ENCODE assay signal across 23 mouse cellular contexts in genomic region chr5:147300917-147301780, GRCm38 (mm10). TPM values are rescaled to one million over a fixed set of nuclear protein-coding genes. Genes with fewer than 3 reads are reported as not detected.
DNase-seq lines count a peak whose midpoint lies in the region; ATAC-seq and TF ChIP-seq lines count a peak whose summit lies in the region.
"Had no signal": no experiment of that assay in that cellular context is flagged by ENCODE, and none has a peak within 500 bp of the region (broad histone marks: within the 10 kb centered on the region; RNA-seq: fewer than 3 reads in every experiment).

No protein-coding gene starts in this region.

- peaks cover 34% of the 10 kb centered on the region for H3K4me1 ChIP-seq in heart, embryonic 13.5 days
- peaks cover 24% of the 10 kb centered on the region for H3K4me1 ChIP-seq in stomach, embryonic 15.5 days
- no peaks in the 10 kb centered on the region for H3K4me1 ChIP-seq in stomach, postnatal 0 days (replicated peaks; ENCODE audit: control insufficient read depth, insufficient read depth)
- H3K4me1 ChIP-seq in limb, embryonic 10.5 days: peaks cover 50% of the 10 kb centered on the region

- intact Hi-C loops in left cerebral cortex, postnatal 14 days (cut with DNase I): no loop called here

- H3K9me3 ChIP-seq in heart, embryonic 13.5 days: no peaks in the 10 kb centered on the region
- no peaks in the 10 kb centered on the region for H3K9me3 ChIP-seq in stomach, embryonic 15.5 days
- no peaks in the 10 kb centered on the region for H3K9me3 ChIP-seq in stomach, postnatal 0 days (ENCODE audit: control insufficient read depth, low read length)
- no peaks in the 10 kb centered on the region for H3K9me3 ChIP-seq in limb, embryonic 10.5 days (replicated peaks)
- H3K9me3 ChIP-seq: embryonic facial prominence, embryonic 12.5 days; lung, embryonic 15.5 days; midbrain, embryonic 13.5 days had no signal

- DNase-seq in heart, adult 9 months (ENCODE audit: low spot score in 2 of 2): no peak
- DNase-seq in stomach, postnatal 0 days (ENCODE audit: low spot score): no peak
- DNase-seq in limb, embryonic 10.5 days (ENCODE audit: low spot score): peak; percentile 65
- no peak for DNase-seq in urinary bladder, postnatal 14 days (ENCODE audit: low spot score)
- DNase-seq in left cerebral cortex, postnatal 14 days (ENCODE audit: low spot score in 2 of 2): no peak
- DNase-seq: cerebellum, adult 9-11 months; gastrocnemius, postnatal 10 days; kidney, adult 18-20 months; kidney, postnatal 14 days; spleen, adult 18-20 months had no signal

- no peak overlapping the region for H3K4me2 ChIP-seq in heart, embryonic 13.5 days
- no peak overlapping the region for H3K4me2 ChIP-seq in stomach, embryonic 15.5 days
- H3K4me2 ChIP-seq in stomach, postnatal 0 days (replicated peaks; ENCODE audit: low read depth): no peak overlapping the region
- H3K4me2 ChIP-seq: embryonic facial prominence, embryonic 12.5 days; lung, embryonic 15.5 days; midbrain, embryonic 13.5 days had no signal

- no peak overlapping the region for H3K9ac ChIP-seq in heart, embryonic 13.5 days
- no peak overlapping the region for H3K9ac ChIP-seq in stomach, embryonic 15.5 days
- no peak overlapping the region for H3K9ac ChIP-seq in stomach, postnatal 0 days (ENCODE audit: low read length)
- H3K9ac ChIP-seq: embryonic facial prominence, embryonic 12.5 days; lung, embryonic 15.5 days; midbrain, embryonic 13.5 days had no signal

- 2% methylated on average over 21 of the region's 21 CpGs for WGBS in heart, embryonic 13.5 days
- 5% methylated on average over 21 of the region's 21 CpGs for WGBS in stomach, embryonic 15.5 days
- 6% methylated on average over 21 of the region's 21 CpGs for whole genome bisulfite sequencing in stomach, postnatal 0 days
- WGBS in limb, embryonic 10.5 days: 6% methylated on average over 21 of the region's 21 CpGs

- H3K27me3 ChIP-seq in heart, embryonic 13.5 days (replicated peaks): peaks cover 99% of the 10 kb centered on the region
- H3K27me3 ChIP-seq in stomach, embryonic 15.5 days (replicated peaks): peaks cover 82% of the 10 kb centered on the region
- peaks cover 34% of the 10 kb centered on the region for H3K27me3 ChIP-seq in stomach, postnatal 0 days (ENCODE audit: control insufficient read depth, insufficient read depth, low read length)
- H3K27me3 ChIP-seq in limb, embryonic 10.5 days (ENCODE audit: low read depth, poor library complexity, severe bottlenecking): peaks cover 97% of the 10 kb centered on the region

- no peak for TF ChIP-seq EP300 in stomach, postnatal 0 days (optimal IDR thresholded peaks at IDR 0.05)

- H3K4me3 ChIP-seq in heart, embryonic 13.5 days: 0 out of 2 replicates have a peak overlapping the region, but pooled peaks have one; percentile 0
- 0 out of 2 replicates have a peak overlapping the region, but pooled peaks have one; percentile 0 for H3K4me3 ChIP-seq in stomach, embryonic 15.5 days (replicated peaks)
- no peak overlapping the region for H3K4me3 ChIP-seq in stomach, postnatal 0 days (ENCODE audit: low read depth, low read length)
- peak overlapping the region; percentile 23 for H3K4me3 ChIP-seq in limb, embryonic 10.5 days
- H3K4me3 ChIP-seq: embryonic facial prominence, embryonic 12.5 days; left cerebral cortex, adult 2 months; lung, embryonic 15.5 days; midbrain, embryonic 13.5 days had no signal

- H3K36me3 ChIP-seq in heart, embryonic 13.5 days: no peaks in the 10 kb centered on the region
- H3K36me3 ChIP-seq in stomach, embryonic 15.5 days: no peaks in the 10 kb centered on the region
- no peaks in the 10 kb centered on the region for H3K36me3 ChIP-seq in stomach, postnatal 0 days (ENCODE audit: control insufficient read depth, insufficient read depth, low read length)
- H3K36me3 ChIP-seq in limb, embryonic 10.5 days: no peaks in the 10 kb centered on the region
- H3K36me3 ChIP-seq: embryonic facial prominence, embryonic 12.5 days; G1E; lung, embryonic 15.5 days; midbrain, embryonic 13.5 days had no signal

- H3K27ac ChIP-seq in heart, embryonic 13.5 days (replicated peaks): no peak overlapping the region
- no peak overlapping the region for H3K27ac ChIP-seq in stomach, embryonic 15.5 days
- no peak overlapping the region for H3K27ac ChIP-seq in stomach, postnatal 0 days (replicated peaks)
- H3K27ac ChIP-seq in limb, embryonic 10.5 days: no peak overlapping the region
- H3K27ac ChIP-seq: embryonic facial prominence, embryonic 12.5 days; left cerebral cortex, adult 2 months; lung, embryonic 15.5 days; macrophage; midbrain, embryonic 13.5 days had no signal

- ATAC-seq in heart, embryonic 13.5 days (ENCODE audit: extremely low read depth, insufficient number of reproducible peaks, low FRiP score, low TSS enrichment): no peak
- no peak for ATAC-seq in stomach, embryonic 15.5 days (ENCODE audit: insufficient read depth, low FRiP score, low read depth)
- no peak for ATAC-seq in stomach, postnatal 0 days (ENCODE audit: low FRiP score, low TSS enrichment)
- ATAC-seq: midbrain, embryonic 13.5 days had no signal

- TF ChIP-seq CTCF in stomach, postnatal 0 days (IDR thresholded peaks at IDR 0.05; ENCODE audit: low read depth): no peak

RNA-seq across cellular contexts. Expression of gene Cdx2, which starts 5.9 kb away (rescaled TPM):
- polyA plus RNA-seq in heart, embryonic 13.5 days (2015; fragmentation: Nextera tagmentation; extraction: Ambion mirVana): not detected in 2 replicates
- polyA plus RNA-seq in stomach, embryonic 15.5 days (2015; fragmentation: Nextera tagmentation; extraction: Ambion mirVana): 8.1 and 9.8 TPM in 2 replicates
- 0.05 and 0.06 TPM in 2 replicates for polyA plus RNA-seq in stomach, postnatal 0 days (2015; fragmentation: Nextera tagmentation; extraction: Ambion mirVana)
- polyA plus RNA-seq in limb, embryonic 10.5 days (2016; fragmentation: Nextera tagmentation; extraction: Ambion mirVana): 0.06 and 0.16 TPM in 2 replicates
- not detected for total RNA-seq in left cerebral cortex, postnatal 14 days (2021)
- total RNA-seq: adrenal gland, adult 18-20 months; G1E; gastrocnemius, postnatal 10 days; left cerebral cortex, adult 2 months had no signal
- polyA plus RNA-seq: embryonic facial prominence, embryonic 12.5 days; G1E; heart, embryonic 14.5 days; lung, embryonic 15.5 days; macrophage; midbrain, embryonic 13.5 days had no signal

RNA-seq across cellular contexts. Expression of gene Urad, which starts 21.1 kb away (rescaled TPM):
- polyA plus RNA-seq in heart, embryonic 13.5 days (2015; fragmentation: Nextera tagmentation; extraction: Ambion mirVana): not detected in 2 replicates
- 0.41 and 0.71 TPM in 2 replicates for polyA plus RNA-seq in stomach, embryonic 15.5 days (2015; fragmentation: Nextera tagmentation; extraction: Ambion mirVana)
- polyA plus RNA-seq in stomach, postnatal 0 days (2015; fragmentation: Nextera tagmentation; extraction: Ambion mirVana): not detected in 2 replicates
- not detected in 2 replicates for polyA plus RNA-seq in limb, embryonic 10.5 days (2016; fragmentation: Nextera tagmentation; extraction: Ambion mirVana)
- total RNA-seq in left cerebral cortex, postnatal 14 days (2021): not detected
- total RNA-seq: G1E; gastrocnemius, postnatal 10 days; hematopoietic stem cell, adult 5-6 weeks; left cerebral cortex, adult 2 months had no signal
- polyA plus RNA-seq: embryonic facial prominence, embryonic 12.5 days; G1E; heart, embryonic 14.5 days; limb, embryonic 14.5 days; lung, embryonic 15.5 days; macrophage; midbrain, embryonic 13.5 days; stomach, embryonic 14.5 days had no signal

RNA-seq across cellular contexts. Expression of gene Pdx1, which starts 31.4 kb away (rescaled TPM):
- not detected in 2 replicates for polyA plus RNA-seq in heart, embryonic 13.5 days (2015; fragmentation: Nextera tagmentation; extraction: Ambion mirVana)
- polyA plus RNA-seq in stomach, embryonic 15.5 days (2015; fragmentation: Nextera tagmentation; extraction: Ambion mirVana): 10.0 and 14.0 TPM in 2 replicates
- polyA plus RNA-seq in stomach, postnatal 0 days (2015; fragmentation: Nextera tagmentation; extraction: Ambion mirVana): 3.0 and 3.6 TPM in 2 replicates
- polyA plus RNA-seq in limb, embryonic 10.5 days (2016; fragmentation: Nextera tagmentation; extraction: Ambion mirVana): not detected in 2 replicates
- not detected for total RNA-seq in left cerebral cortex, postnatal 14 days (2021)
- total RNA-seq: adrenal gland, adult 18-20 months; G1E; gastrocnemius, postnatal 10 days; hematopoietic stem cell, adult 5-6 weeks; left cerebral cortex, adult 2 months had no signal
- polyA plus RNA-seq: embryonic facial prominence, embryonic 12.5 days; G1E; heart, embryonic 14.5 days; limb, embryonic 14.5 days; lung, embryonic 15.5 days; macrophage; midbrain, embryonic 13.5 days had no signal
